Mouse (Mus musculus): ENCODE measurements at regions not wholly inside any gene's neighbourhood (a gene's known extent, or its start where the extent isn't known, plus 50 kb on each side); places are given as distances from the start of the nearest gene placed in this dataset.

GRCm38 (mm10) chr9:87347008-87347407 is 91.7 kb upstream of the Cep162 start:
- DNase-seq (ENCODE audit: extremely low read depth, low read depth), result no peak

- no peak for DNase-seq (ENCODE audit: extremely low read depth, low read depth)
Observed at GRCm38 (mm10) chr9:87346278-87346882, 91.0 kb upstream of the Cep162 start.

GRCm38 (mm10) chr9:87341438-87341837 is 86.1 kb upstream of the Cep162 start:
- DNase-seq (ENCODE audit: extremely low read depth, low read depth), result peak; percentile 2

GRCm38 (mm10) chr9:87326374-87327295 is 71.3 kb upstream of the Cep162 start:
- no peak for DNase-seq (ENCODE audit: extremely low read depth, low read depth)

- DNase-seq (ENCODE audit: extremely low read depth, low read depth), result no peak
Observed at GRCm38 (mm10) chr9:87323690-87324089, 68.4 kb upstream of the Cep162 start.

GRCm38 (mm10) chr9:87320758-87321157 is 65.4 kb upstream of the Cep162 start:
- no peak for DNase-seq (ENCODE audit: extremely low read depth, low read depth)

- no peak for DNase-seq (ENCODE audit: extremely low read depth, low read depth)
Observed at GRCm38 (mm10) chr9:87318767-87319166, 63.4 kb upstream of the Cep162 start.

- DNase-seq (ENCODE audit: extremely low read depth, low read depth), result no peak
Observed at GRCm38 (mm10) chr9:87310150-87310549, 54.8 kb upstream of the Cep162 start.

Measured in MEL-GATA-1-ER (cell line).